Mouse (Mus musculus): ENCODE data around the gene Olfr370. TPM values are rescaled to one million over a fixed set of nuclear protein-coding genes. Genes with fewer than 3 reads are reported as not detected.

Gene Olfr370
- polyA plus RNA-seq, 1 experiment: not detected

GRCm38 (mm10) chr8:83593325-83594166 lies 58.0 kb downstream of the Olfr370 start:
- H3K36me3 ChIP-seq (ENCODE audit: control insufficient read depth, insufficient read depth, low read length): no peaks in the 10 kb centered on the region
- H3K4me1 ChIP-seq (ENCODE audit: control insufficient read depth, insufficient read depth, low read length): peaks cover 4% of the 10 kb centered on the region
- H3K27me3 ChIP-seq (ENCODE audit: control insufficient read depth, insufficient read depth, low read length): no peaks in the 10 kb centered on the region
- H3K4me3 ChIP-seq (ENCODE audit: control insufficient read depth, low read depth, low read length): peak overlapping the region; percentile 83
- TF ChIP-seq CTCF (IDR thresholded peaks at IDR 0.05; ENCODE audit: control insufficient read depth, insufficient read depth, insufficient replicate concordance, low read depth, low read length): no peak
- no peak for TF ChIP-seq POLR2A (IDR thresholded peaks at IDR 0.05; ENCODE audit: control insufficient read depth, low read depth, low read length)
- peak overlapping the region; percentile 58 for H3K27ac ChIP-seq (ENCODE audit: control insufficient read depth, insufficient read depth, low read depth, low read length)

GRCm38 (mm10) chr8:83594167-83595049 lies 58.8 kb downstream of the Olfr370 start:
- Histone ChIP-seq H3K27me3 (ENCODE audit: control insufficient read depth, insufficient read depth, low read length) (no peaks in the 10 kb centered on the region), H3K4me3 (ENCODE audit: control insufficient read depth, low read depth, low read length) (peak overlapping the region; percentile 83), H3K4me1 (ENCODE audit: control insufficient read depth, insufficient read depth, low read length) (peaks cover 4% of the 10 kb centered on the region), H3K27ac (ENCODE audit: control insufficient read depth, insufficient read depth, low read depth, low read length) (peak overlapping the region; percentile 77), H3K36me3 (ENCODE audit: control insufficient read depth, insufficient read depth, low read length) (no peaks in the 10 kb centered on the region)
- TF ChIP-seq CTCF (IDR thresholded peaks at IDR 0.05; ENCODE audit: control insufficient read depth, insufficient read depth, insufficient replicate concordance, low read depth, low read length): no peak
- peak; percentile 75 for TF ChIP-seq POLR2A (IDR thresholded peaks at IDR 0.05; ENCODE audit: control insufficient read depth, low read depth, low read length)

Other genes starting within 250 kb of the Olfr370 start
- 0.12 and 0.20 TPM in 2 replicates for gene Ucp1, start 245.4 kb upstream of the Olfr370 start, polyA plus RNA-seq (2012; rRNA removed)
- 2.5 and 3.1 TPM in 2 replicates for gene Elmod2, start 203.3 kb upstream of the Olfr370 start, polyA plus RNA-seq (2012; rRNA removed)
- gene Mgat4d, start 187.3 kb upstream of the Olfr370 start, polyA plus RNA-seq (2012; rRNA removed): 20.5 and 30.8 TPM in 2 replicates
- 125 and 174 TPM in 2 replicates for gene Clgn, start 145.9 kb upstream of the Olfr370 start, polyA plus RNA-seq (2012; rRNA removed)
- 8.3 and 8.5 TPM in 2 replicates for gene Scoc, start 77.4 kb upstream of the Olfr370 start, polyA plus RNA-seq (2012; rRNA removed)
- gene Ndufb7, start 30.9 kb downstream of the Olfr370 start, polyA plus RNA-seq (2012; rRNA removed): 231 and 259 TPM in 2 replicates
- gene Tecr, start 72.2 kb downstream of the Olfr370 start, polyA plus RNA-seq (2012; rRNA removed): 159 and 173 TPM in 2 replicates
- 203 and 207 TPM in 2 replicates for gene Dnajb1, start 72.4 kb downstream of the Olfr370 start, polyA plus RNA-seq (2012; rRNA removed)
- gene Gipc1, start 116.9 kb downstream of the Olfr370 start, polyA plus RNA-seq (2012; rRNA removed): 12.1 and 12.2 TPM in 2 replicates
- 0.51 and 0.59 TPM in 2 replicates for gene Ptger1, start 130.9 kb downstream of the Olfr370 start, polyA plus RNA-seq (2012; rRNA removed)
- gene Pkn1, start 163.4 kb downstream of the Olfr370 start, polyA plus RNA-seq (2012; rRNA removed): 13.3 and 16.6 TPM in 2 replicates
- 101 and 105 TPM in 2 replicates for gene Ddx39, start 179.4 kb downstream of the Olfr370 start, polyA plus RNA-seq (2012; rRNA removed)
- 6.1 and 13.1 TPM in 2 replicates for gene Adgre5, start 205.5 kb downstream of the Olfr370 start, polyA plus RNA-seq (2012; rRNA removed)